Mouse (Mus musculus) forebrain, embryonic 11.5 days (tissue): ENCODE measurements around the gene Rin2. TPM values are rescaled to one million over a fixed set of nuclear protein-coding genes. Genes with fewer than 3 reads are reported as not detected.
"Not testable (repeated sequence)": the region's sequence is repeated elsewhere in the genome, so short reads cannot be mapped to it uniquely, and the experiment has no call there.

Source experiments
- ATAC-seq: fragments of 200-750 bp; cut with Nextera tagmentation; replicated peaks from 2 replicates; pipeline ENCODE4 v1.8.0; 2017; ENCODE audit warnings: moderate TSS enrichment; ENCODE audit not compliant: low FRiP score
- DNase-seq: peaks from one replicate; pipeline ENCODE4 v3.0.0-alpha.2; 2017; ENCODE audit warnings: low spot score
- H3K27ac ChIP-seq: fragments of 300-500 bp; sonication (generic); 2 replicates; pipeline ENCODE4 v1.5.1; 2014; ENCODE audit warnings: low read depth, low read length
- H3K27me3 ChIP-seq: fragments of 300-500 bp; sonication (generic); 2 replicates; pipeline ENCODE4 v1.6.1; 2014; ENCODE audit warnings: mild to moderate bottlenecking, low read length, mixed read lengths; ENCODE audit not compliant: control insufficient read depth, insufficient read depth
- H3K36me3 ChIP-seq: fragments of 300-500 bp; sonication (generic); 2 replicates; pipeline ENCODE4 v1.6.1; 2014; ENCODE audit warnings: mild to moderate bottlenecking, low read length, moderate library complexity, mixed read lengths; ENCODE audit not compliant: control insufficient read depth, insufficient read depth
- H3K4me1 ChIP-seq: fragments of 300-500 bp; sonication (generic); replicated peaks from 2 replicates; pipeline ENCODE4 v1.6.1; 2014; ENCODE audit warnings: low read length, mixed read lengths; ENCODE audit not compliant: control insufficient read depth, insufficient read depth
- H3K4me2 ChIP-seq: fragments of 300-500 bp; sonication (generic); 2 replicates; pipeline ENCODE4 v1.6.1; 2014; ENCODE audit warnings: low read depth, mild to moderate bottlenecking, low read length, moderate library complexity, mixed read lengths; ENCODE audit not compliant: severe bottlenecking
- H3K4me3 ChIP-seq: fragments of 300-500 bp; sonication (generic); 2 replicates; pipeline ENCODE4 v1.5.1; 2014; ENCODE audit warnings: low read depth, low read length
- H3K9ac ChIP-seq: fragments of 300-500 bp; sonication (generic); 2 replicates; pipeline ENCODE4 v1.6.1; 2014; ENCODE audit warnings: low read length
- H3K9me3 ChIP-seq: fragments of 300-500 bp; sonication (generic); 2 replicates; pipeline ENCODE4 v1.6.1; 2016; ENCODE audit warnings: low read length, mixed read lengths; ENCODE audit not compliant: control insufficient read depth
- WGBS: fragments of 180-500 bp; shearing (Covaris S2); extraction: QIAGEN DNeasy Blood & Tissue Kit; methylation state at CpG from one replicate; pipeline ENCODE4 v1.1.7; 2014; 5-methylcytosine and 5-hydroxymethylcytosine counted together
- polyA plus RNA-seq: library from polyadenylated mRNA; unstranded; fragments of >200 nt; fragmentation: Nextera tagmentation; extraction: Ambion mirVana; gene quantifications from 2 replicates; pipeline ENCODE4 v1.2.1, GENCODE M21; 2014

The Rin2 gene
- polyA plus RNA-seq, 1 experiment from 2014 or later = 12.4 TPM

GRCm38 (mm10) chr2:145900318-145900717, 225.3 kb downstream of the Rin2 start:
- H3K27me3 ChIP-seq, H3K27ac ChIP-seq, H3K4me1 ChIP-seq, H3K4me2 ChIP-seq, H3K9me3 ChIP-seq, H3K4me3 ChIP-seq, DNase-seq, H3K36me3 ChIP-seq, H3K9ac ChIP-seq, ATAC-seq: not testable (repeated sequence)
- 73% methylated on average over 7 of the region's 8 CpGs for WGBS

GRCm38 (mm10) chr2:145901861-145902260, 226.8 kb downstream of the Rin2 start, which contains the start of gene Naa20:
Naa20 (plus strand) TSS chr2:145902099.
- H3K27me3 ChIP-seq = no peaks in the 10 kb centered on the region
- peak within 1 kb of the TSS; percentile 40 for H3K4me2 ChIP-seq
- H3K4me3 ChIP-seq = peak within 1 kb of the TSS; percentile 97
- H3K36me3 ChIP-seq = no peaks in the 10 kb centered on the region
- 82% methylated on average over 6 of the region's 6 CpGs for WGBS
- no peak within 1 kb of the TSS for H3K27ac ChIP-seq
- peaks cover 8% of the 10 kb centered on the region; the same call in 1 of the 2 replicates for H3K4me1 ChIP-seq
- H3K9ac ChIP-seq = no peak within 1 kb of the TSS; the same call in 1 of the 2 replicates
- no peak for ATAC-seq
- no peak for DNase-seq
- no peaks in the 10 kb centered on the region for H3K9me3 ChIP-seq

- Histone ChIP-seq H3K27me3 (no peaks in the 10 kb centered on the region), H3K4me2 (peak overlapping the region; percentile 75), H3K9me3 (no peaks in the 10 kb centered on the region), H3K9ac (peak overlapping the region; percentile 92), H3K4me1 (peaks cover 8% of the 10 kb centered on the region; the same call in 1 of the 2 replicates), H3K27ac (peak overlapping the region; percentile 64; the same call in 1 of the 2 replicates), H3K4me3 (peak overlapping the region; percentile 97), H3K36me3 (no peaks in the 10 kb centered on the region)
- peak; percentile 95 for DNase-seq
- ATAC-seq = peak; percentile 96
- WGBS = under 1% methylated on average over 64 of the region's 68 CpGs
Measured at GRCm38 (mm10) chr2:145903061-145903901, 228.3 kb downstream of the Rin2 start.

GRCm38 (mm10) chr2:145903983-145904616, 229.1 kb downstream of the Rin2 start:
- H3K27ac ChIP-seq = no peak overlapping the region
- H3K4me2 ChIP-seq = peak overlapping the region; percentile 75
- 35% methylated on average over 12 of the region's 12 CpGs for WGBS

GRCm38 (mm10) chr2:145905156-145905555, 230.1 kb downstream of the Rin2 start:
- no peaks in the 10 kb centered on the region; the same call in 1 of the 2 replicates for H3K36me3 ChIP-seq
- no peak for DNase-seq
- H3K9me3 ChIP-seq = no peaks in the 10 kb centered on the region
- H3K4me1 ChIP-seq = peaks cover 8% of the 10 kb centered on the region; the same call in 1 of the 2 replicates
- H3K27ac ChIP-seq = no peak overlapping the region
- no peak overlapping the region for H3K4me2 ChIP-seq
- H3K27me3 ChIP-seq = no peaks in the 10 kb centered on the region
- ATAC-seq = no peak
- no peak overlapping the region for H3K4me3 ChIP-seq
- WGBS = 80% methylated on average over 6 of the region's 6 CpGs
- no peak overlapping the region for H3K9ac ChIP-seq

More at GRCm38 (mm10) chr2:145903983-145904616, 229.1 kb downstream of the Rin2 start:
- no peaks in the 10 kb centered on the region for H3K27me3 ChIP-seq
- DNase-seq (no peak), ATAC-seq (no peak)
- H3K4me1 ChIP-seq = peaks cover 8% of the 10 kb centered on the region; the same call in 1 of the 2 replicates
- H3K36me3 ChIP-seq = no peaks in the 10 kb centered on the region; the same call in 1 of the 2 replicates
- H3K4me3 ChIP-seq = peak overlapping the region; percentile 97
- H3K9me3 ChIP-seq = no peaks in the 10 kb centered on the region
- peak overlapping the region; percentile 92 for H3K9ac ChIP-seq

- 53% methylated on average over 4 of the region's 4 CpGs for whole genome bisulfite sequencing
- not testable (repeated sequence) for H3K4me2 ChIP-seq, DNase-seq, H3K4me1 ChIP-seq, H3K4me3 ChIP-seq, H3K9ac ChIP-seq, ATAC-seq, H3K36me3 ChIP-seq, H3K27ac ChIP-seq, H3K27me3 ChIP-seq, H3K9me3 ChIP-seq
Measured at GRCm38 (mm10) chr2:145905884-145906283, 230.9 kb downstream of the Rin2 start.

GRCm38 (mm10) chr2:145920941-145921650, 246.1 kb downstream of the Rin2 start:
- H3K27ac ChIP-seq = no peak overlapping the region
- no peaks in the 10 kb centered on the region for H3K9me3 ChIP-seq
- no peak overlapping the region for H3K4me3 ChIP-seq
- H3K27me3 ChIP-seq = no peaks in the 10 kb centered on the region
- peaks cover 11% of the 10 kb centered on the region; the same call in 1 of the 2 replicates for H3K36me3 ChIP-seq
- DNase-seq (no peak), ATAC-seq (no peak)
- H3K4me2 ChIP-seq = no peak overlapping the region
- WGBS = 92% methylated on average over 8 of the region's 8 CpGs
- H3K9ac ChIP-seq = no peak overlapping the region
- no peaks in the 10 kb centered on the region for H3K4me1 ChIP-seq
